Mouse (Mus musculus): ENCODE measurements around the gene Arhgef11. TPM values are rescaled to one million over a fixed set of nuclear protein-coding genes. Genes with fewer than 3 reads are reported as not detected.

Arhgef11 gene
- polyA plus RNA-seq, 1 experiment from 2014 or later: 6.1 TPM

GRCm38 (mm10) chr3:87725396-87726160 is 108.2 kb downstream of the Arhgef11 start:
- ATAC-seq (ENCODE audit: low FRiP score, low TSS enrichment): no peak
- H3K27me3 ChIP-seq (ENCODE audit: control insufficient read depth, insufficient read depth, low read length): no peaks in the 10 kb centered on the region
- H3K36me3 ChIP-seq (ENCODE audit: control insufficient read depth, insufficient read depth, low read length): peaks cover 71% of the 10 kb centered on the region
- WGBS: 96% methylated on average over 16 of the region's 16 CpGs
- DNase-seq (ENCODE audit: low spot score): no peak
- TF ChIP-seq EP300 (optimal IDR thresholded peaks at IDR 0.05) (no peak), CTCF (IDR thresholded peaks at IDR 0.05; ENCODE audit: low read depth) (no peak)
- H3K9me3 ChIP-seq (ENCODE audit: control insufficient read depth, low read length): no peaks in the 10 kb centered on the region
- H3K9ac ChIP-seq (ENCODE audit: low read length): no peak overlapping the region
- H3K4me1 ChIP-seq (replicated peaks; ENCODE audit: control insufficient read depth, insufficient read depth): no peaks in the 10 kb centered on the region
- H3K27ac ChIP-seq (replicated peaks): no peak overlapping the region
- no peak overlapping the region for H3K4me2 ChIP-seq (replicated peaks; ENCODE audit: low read depth)
- H3K4me3 ChIP-seq (ENCODE audit: low read depth, low read length): no peak overlapping the region

GRCm38 (mm10) chr3:87726191-87726590 is 108.8 kb downstream of the Arhgef11 start:
- ATAC-seq (ENCODE audit: low FRiP score, low TSS enrichment): no peak
- Histone ChIP-seq H3K4me2 (replicated peaks; ENCODE audit: low read depth) (no peak overlapping the region), H3K27me3 (ENCODE audit: control insufficient read depth, insufficient read depth, low read length) (no peaks in the 10 kb centered on the region), H3K4me1 (replicated peaks; ENCODE audit: control insufficient read depth, insufficient read depth) (no peaks in the 10 kb centered on the region), H3K36me3 (ENCODE audit: control insufficient read depth, insufficient read depth, low read length) (peaks cover 68% of the 10 kb centered on the region), H3K4me3 (ENCODE audit: low read depth, low read length) (no peak overlapping the region), H3K9ac (ENCODE audit: low read length) (no peak overlapping the region), H3K27ac (replicated peaks) (no peak overlapping the region), H3K9me3 (ENCODE audit: control insufficient read depth, low read length) (no peaks in the 10 kb centered on the region)
- 92% methylated on average over 7 of the region's 7 CpGs for WGBS
- TF ChIP-seq EP300 (optimal IDR thresholded peaks at IDR 0.05) (no peak), CTCF (IDR thresholded peaks at IDR 0.05; ENCODE audit: low read depth) (no peak)
- no peak for DNase-seq (ENCODE audit: low spot score)

DNA sequence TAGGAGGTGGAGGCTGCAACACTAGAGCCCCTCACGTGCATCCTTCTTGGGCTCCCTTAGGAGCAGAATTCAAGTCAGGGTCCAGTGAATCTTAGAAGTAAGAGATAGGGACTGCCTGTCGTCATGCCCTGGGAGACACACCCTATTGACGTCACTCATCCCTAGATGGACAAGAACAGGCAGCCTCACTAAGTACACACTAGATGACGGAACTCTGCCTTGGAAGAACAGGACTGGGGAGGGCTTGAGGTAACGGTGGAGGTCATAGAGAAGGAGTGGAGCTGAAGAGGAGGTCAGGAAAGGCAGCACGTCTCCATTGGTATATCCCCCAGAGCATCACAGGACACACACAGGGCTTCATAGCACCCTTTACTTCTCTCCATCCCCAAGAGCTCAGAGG is 111.3 kb downstream of the Arhgef11 start:
- 83% methylated on average over 6 of the region's 6 CpGs for WGBS
- Histone ChIP-seq H3K27ac (replicated peaks) (no peak overlapping the region), H3K9me3 (ENCODE audit: control insufficient read depth, low read length) (no peaks in the 10 kb centered on the region), H3K27me3 (ENCODE audit: control insufficient read depth, insufficient read depth, low read length) (no peaks in the 10 kb centered on the region), H3K4me2 (replicated peaks; ENCODE audit: low read depth) (no peak overlapping the region), H3K9ac (ENCODE audit: low read length) (no peak overlapping the region), H3K4me3 (ENCODE audit: low read depth, low read length) (no peak overlapping the region), H3K4me1 (replicated peaks; ENCODE audit: control insufficient read depth, insufficient read depth) (no peaks in the 10 kb centered on the region), H3K36me3 (ENCODE audit: control insufficient read depth, insufficient read depth, low read length) (peaks cover 64% of the 10 kb centered on the region)
- no peak for ATAC-seq (ENCODE audit: low FRiP score, low TSS enrichment)
- no peak for DNase-seq (ENCODE audit: low spot score)
- TF ChIP-seq CTCF (IDR thresholded peaks at IDR 0.05; ENCODE audit: low read depth): no peak
- no peak for TF ChIP-seq EP300 (optimal IDR thresholded peaks at IDR 0.05)

- no peak overlapping the region for H3K4me3 ChIP-seq (ENCODE audit: low read depth, low read length)
- no peak overlapping the region for H3K4me2 ChIP-seq (replicated peaks; ENCODE audit: low read depth)
- no peak for TF ChIP-seq EP300 (optimal IDR thresholded peaks at IDR 0.05)
- 75% methylated on average over 4 of the region's 4 CpGs for WGBS
- no peak for DNase-seq (ENCODE audit: low spot score)
- H3K27ac ChIP-seq (replicated peaks): no peak overlapping the region
- no peak for ATAC-seq (ENCODE audit: low FRiP score, low TSS enrichment)
- H3K27me3 ChIP-seq (ENCODE audit: control insufficient read depth, insufficient read depth, low read length): no peaks in the 10 kb centered on the region
- peaks cover 50% of the 10 kb centered on the region for H3K36me3 ChIP-seq (ENCODE audit: control insufficient read depth, insufficient read depth, low read length)
- H3K9me3 ChIP-seq (ENCODE audit: control insufficient read depth, low read length): no peaks in the 10 kb centered on the region
- no peak overlapping the region for H3K9ac ChIP-seq (ENCODE audit: low read length)
- no peaks in the 10 kb centered on the region for H3K4me1 ChIP-seq (replicated peaks; ENCODE audit: control insufficient read depth, insufficient read depth)
Observed at GRCm38 (mm10) chr3:87733098-87733497, 115.7 kb downstream of the Arhgef11 start.

DNA sequence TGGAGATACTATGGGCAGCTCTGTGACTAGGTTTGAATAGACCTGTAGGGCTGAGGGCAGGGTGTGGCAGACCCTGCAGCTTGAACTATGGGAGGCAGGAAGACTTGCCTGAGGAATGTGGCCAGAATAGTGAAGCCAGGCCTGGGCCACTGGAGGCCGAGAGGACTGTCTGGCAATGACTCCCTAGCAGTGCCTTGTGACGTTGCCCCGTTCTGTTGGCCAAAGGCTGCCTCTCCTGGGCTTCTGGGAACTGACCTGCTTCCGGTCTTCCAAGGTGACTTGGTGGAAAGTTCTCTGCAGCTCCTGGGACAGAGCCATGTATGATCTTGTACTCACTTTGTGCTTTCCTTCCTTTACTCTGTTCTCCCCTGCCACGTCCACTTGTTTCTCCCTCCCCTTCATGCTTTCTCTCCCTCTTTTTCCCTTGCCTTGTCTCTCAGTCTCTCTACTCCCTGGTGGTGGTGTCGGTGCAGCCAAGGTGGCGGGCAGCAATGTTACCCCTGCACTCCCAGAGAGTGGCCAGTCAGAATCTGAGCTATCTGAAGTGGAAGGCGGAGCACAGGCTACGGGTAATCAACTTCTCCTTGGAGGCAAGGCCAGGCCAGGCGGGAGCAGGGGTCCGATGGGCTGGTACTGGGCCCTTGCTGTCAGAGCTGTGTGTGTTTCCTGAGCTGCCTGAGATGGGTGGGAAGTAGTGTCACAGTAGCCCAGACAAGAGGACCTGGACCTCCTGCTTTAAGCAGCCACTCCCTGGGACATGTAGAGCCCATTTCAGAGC is 116.8 kb downstream of the Arhgef11 start:
- no peaks in the 10 kb centered on the region for H3K27me3 ChIP-seq (ENCODE audit: control insufficient read depth, insufficient read depth, low read length)
- ATAC-seq (ENCODE audit: low FRiP score, low TSS enrichment) (no peak), DNase-seq (ENCODE audit: low spot score) (no peak)
- no peaks in the 10 kb centered on the region for H3K9me3 ChIP-seq (ENCODE audit: control insufficient read depth, low read length)
- H3K27ac ChIP-seq (replicated peaks): no peak overlapping the region
- no peak overlapping the region for H3K4me2 ChIP-seq (replicated peaks; ENCODE audit: low read depth)
- no peak overlapping the region for H3K9ac ChIP-seq (ENCODE audit: low read length)
- peaks cover 48% of the 10 kb centered on the region for H3K36me3 ChIP-seq (ENCODE audit: control insufficient read depth, insufficient read depth, low read length)
- WGBS: 86% methylated on average over 11 of the region's 11 CpGs
- TF ChIP-seq EP300 (optimal IDR thresholded peaks at IDR 0.05) (no peak), CTCF (IDR thresholded peaks at IDR 0.05; ENCODE audit: low read depth) (no peak)
- H3K4me3 ChIP-seq (ENCODE audit: low read depth, low read length): no peak overlapping the region
- no peaks in the 10 kb centered on the region for H3K4me1 ChIP-seq (replicated peaks; ENCODE audit: control insufficient read depth, insufficient read depth)

GRCm38 (mm10) chr3:87735335-87735734 is 118.0 kb downstream of the Arhgef11 start:
- H3K4me1 ChIP-seq (replicated peaks; ENCODE audit: control insufficient read depth, insufficient read depth): no peaks in the 10 kb centered on the region
- ATAC-seq (ENCODE audit: low FRiP score, low TSS enrichment) (no peak), DNase-seq (ENCODE audit: low spot score) (no peak)
- H3K4me3 ChIP-seq (ENCODE audit: low read depth, low read length): no peak overlapping the region
- WGBS: 58% methylated on average over 9 of the region's 9 CpGs
- no peak overlapping the region for H3K4me2 ChIP-seq (replicated peaks; ENCODE audit: low read depth)
- no peak for TF ChIP-seq EP300 (optimal IDR thresholded peaks at IDR 0.05)
- no peak for TF ChIP-seq CTCF (IDR thresholded peaks at IDR 0.05; ENCODE audit: low read depth)
- peaks cover 41% of the 10 kb centered on the region for H3K36me3 ChIP-seq (ENCODE audit: control insufficient read depth, insufficient read depth, low read length)
- H3K27ac ChIP-seq (replicated peaks): no peak overlapping the region
- no peaks in the 10 kb centered on the region for H3K27me3 ChIP-seq (ENCODE audit: control insufficient read depth, insufficient read depth, low read length)
- H3K9ac ChIP-seq (ENCODE audit: low read length): no peak overlapping the region
- no peaks in the 10 kb centered on the region for H3K9me3 ChIP-seq (ENCODE audit: control insufficient read depth, low read length)

All from stomach, postnatal 0 days (tissue).